Mouse (Mus musculus) testis, adult 2 months (tissue): Measurements from ENCODE around the gene Gm21958. TPM values are rescaled to one million over a fixed set of nuclear protein-coding genes. Genes with fewer than 3 reads are reported as not detected.

Experiments
- H3K27ac ChIP-seq: fragments of 200-500 bp; 2 replicates; pipeline ENCODE4 v1.5.1; 2012; ENCODE audit warnings: low read depth, low read length; ENCODE audit not compliant: control insufficient read depth, insufficient read depth
- H3K27me3 ChIP-seq: fragments of 200-500 bp; 2 replicates; pipeline ENCODE4 v1.6.1; 2012; ENCODE audit warnings: mild to moderate bottlenecking, low read length, moderate library complexity; ENCODE audit not compliant: control insufficient read depth, insufficient read depth
- H3K36me3 ChIP-seq: fragments of 200-500 bp; 2 replicates; pipeline ENCODE4 v1.6.1; 2012; ENCODE audit warnings: mild to moderate bottlenecking, low read length; ENCODE audit not compliant: control insufficient read depth, insufficient read depth
- H3K4me1 ChIP-seq: fragments of 200-500 bp; 2 replicates; pipeline ENCODE4 v1.6.1; 2012; ENCODE audit warnings: low read length; ENCODE audit not compliant: control insufficient read depth, insufficient read depth
- H3K4me3 ChIP-seq: fragments of 200-500 bp; 2 replicates; pipeline ENCODE4 v1.5.1; 2012; ENCODE audit warnings: low read depth, mild to moderate bottlenecking, low read length, moderate library complexity, mixed read lengths; ENCODE audit not compliant: control insufficient read depth
- CTCF ChIP-seq: fragments of 200-500 bp; IDR thresholded peaks from 2 replicates; pipeline ENCODE4 v1.5.1; 2012; ENCODE audit warnings: low read depth, mild to moderate bottlenecking, inconsistent platforms, low read length, moderate library complexity; ENCODE audit not compliant: control insufficient read depth, insufficient read depth, insufficient replicate concordance
- POLR2A ChIP-seq: fragments of 200-500 bp; IDR thresholded peaks from 2 replicates; pipeline ENCODE4 v1.6.1; 2012; ENCODE audit warnings: low read depth, mild to moderate bottlenecking, inconsistent platforms, low read length, moderate library complexity; ENCODE audit not compliant: control insufficient read depth
- polyA plus RNA-seq: library from polyadenylated mRNA; depleted of rRNA; stranded (reverse); fragments of >200 nt; gene quantifications from 2 replicates; pipeline ENCODE4 v1.2.3, GENCODE M21; 2012; rRNA removed

Gm21958 gene
- polyA plus RNA-seq: not detected in 2 replicates

GRCm38 (mm10) chr3:54714253-54714652 lies at the start of gene Gm21958:
Gm21958 (minus strand) TSS chr3:54714353.
- Histone ChIP-seq H3K27me3 (no peaks in the 10 kb centered on the region), H3K4me3 (no peak within 1 kb of the TSS), H3K4me1 (no peaks in the 10 kb centered on the region), H3K27ac (no peak within 1 kb of the TSS), H3K36me3 (peaks cover 7% of the 10 kb centered on the region)
- TF ChIP-seq CTCF (no peak), POLR2A (no peak)

- Histone ChIP-seq H3K4me1 (peaks cover 5% of the 10 kb centered on the region), H3K27ac (no peak overlapping the region), H3K36me3 (no peaks in the 10 kb centered on the region), H3K4me3 (no peak overlapping the region), H3K27me3 (no peaks in the 10 kb centered on the region)
- no peak for TF ChIP-seq CTCF
- TF ChIP-seq POLR2A: no peak
These were observed 47.1 kb upstream of the Gm21958 start for GRCm38 (mm10) chr3:54761258-54761657.

DNA sequence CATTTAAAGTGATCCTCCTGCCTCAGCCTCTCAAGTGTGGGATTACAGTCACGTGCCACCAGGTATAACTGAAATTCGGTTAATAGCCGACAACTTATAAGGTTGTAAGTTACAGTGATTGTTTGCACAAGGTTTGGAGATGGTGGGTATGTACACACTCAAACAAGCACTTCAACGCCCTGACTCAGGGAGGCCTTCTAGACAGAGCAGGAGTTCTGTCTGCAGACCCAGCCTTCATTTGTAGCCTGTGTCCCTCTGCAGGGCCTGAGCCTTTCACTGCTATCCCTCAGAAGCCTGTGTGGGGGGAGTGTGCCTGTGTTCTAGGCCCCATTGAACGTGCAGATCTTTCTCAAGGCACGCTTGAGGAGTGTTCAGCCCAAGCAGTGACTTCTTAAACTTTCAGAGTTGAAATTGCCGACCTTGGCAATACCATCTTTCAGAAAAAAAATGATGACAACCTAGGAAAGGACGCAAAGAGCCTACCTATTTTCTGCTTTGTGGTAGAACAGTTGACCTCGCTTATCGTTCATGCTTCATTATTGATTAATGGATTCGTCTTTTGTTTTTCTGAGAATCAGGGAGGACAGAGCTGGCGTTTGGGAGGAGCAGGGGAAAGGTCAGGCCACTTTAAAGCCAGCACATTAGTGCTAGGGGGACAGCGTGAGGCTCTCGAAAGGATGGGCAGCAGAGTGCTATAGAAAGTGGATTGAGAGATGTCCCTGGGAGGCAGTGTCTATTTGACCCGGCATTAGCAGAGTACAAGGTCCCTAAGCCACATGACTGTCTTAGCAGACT lies 46.4 kb upstream of the Gm21958 start:
- TF ChIP-seq POLR2A: no peak
- TF ChIP-seq CTCF: no peak
- no peaks in the 10 kb centered on the region for H3K27me3 ChIP-seq
- no peaks in the 10 kb centered on the region for H3K36me3 ChIP-seq
- H3K4me1 ChIP-seq: peaks cover 5% of the 10 kb centered on the region
- H3K4me3 ChIP-seq: no peak overlapping the region
- no peak overlapping the region for H3K27ac ChIP-seq

GRCm38 (mm10) chr3:54759211-54759610 lies 45.1 kb upstream of the Gm21958 start:
- Histone ChIP-seq H3K4me3 (no peak overlapping the region), H3K36me3 (no peaks in the 10 kb centered on the region), H3K4me1 (peaks cover 7% of the 10 kb centered on the region), H3K27me3 (no peaks in the 10 kb centered on the region), H3K27ac (no peak overlapping the region)
- TF ChIP-seq CTCF (no peak), POLR2A (no peak)

DNA sequence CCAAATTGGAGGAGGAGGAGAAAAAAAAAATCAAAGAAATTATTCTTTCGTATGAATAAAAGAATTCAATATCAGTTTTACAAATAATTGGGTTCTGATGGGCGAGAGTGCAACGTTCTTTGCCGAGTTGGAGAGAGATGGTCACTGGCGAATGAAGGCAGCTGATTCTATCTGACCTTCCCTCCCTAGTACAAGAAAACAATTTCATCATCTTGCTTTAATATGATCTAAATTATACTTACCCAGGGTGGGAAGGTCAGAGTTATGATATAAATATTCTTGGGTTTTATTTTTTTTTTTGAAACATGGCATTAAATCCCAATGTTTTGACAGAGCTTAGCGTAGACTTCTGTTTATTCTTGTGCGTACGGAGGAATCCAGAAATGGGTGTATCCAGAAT lies 43.3 kb upstream of the Gm21958 start:
- Histone ChIP-seq H3K27me3 (no peaks in the 10 kb centered on the region), H3K4me1 (peaks cover 7% of the 10 kb centered on the region), H3K36me3 (no peaks in the 10 kb centered on the region), H3K27ac (no peak overlapping the region), H3K4me3 (no peak overlapping the region)
- TF ChIP-seq POLR2A (no peak), CTCF (no peak)

- no peak overlapping the region for H3K27ac ChIP-seq
- 0 out of 2 replicates have a peak overlapping the region, but pooled peaks have one; percentile 5 for H3K4me3 ChIP-seq
- no peaks in the 10 kb centered on the region for H3K36me3 ChIP-seq
- H3K4me1 ChIP-seq: peaks cover 7% of the 10 kb centered on the region
- H3K27me3 ChIP-seq: no peaks in the 10 kb centered on the region
- TF ChIP-seq CTCF (no peak), POLR2A (no peak)
These were observed 41.9 kb upstream of the Gm21958 start for GRCm38 (mm10) chr3:54756058-54756457.

GRCm38 (mm10) chr3:54755145-54756041 lies 41.2 kb upstream of the Gm21958 start, which contains the start of gene Smad9:
Smad9 (plus strand) TSS chr3:54755582.
- H3K4me1 ChIP-seq: peaks cover 7% of the 10 kb centered on the region
- H3K4me3 ChIP-seq: peak within 1 kb of the TSS; percentile 72
- no peaks in the 10 kb centered on the region for H3K36me3 ChIP-seq
- no peaks in the 10 kb centered on the region for H3K27me3 ChIP-seq
- no peak within 1 kb of the TSS for H3K27ac ChIP-seq
- TF ChIP-seq POLR2A: no peak
- TF ChIP-seq CTCF: no peak
